In genomic region chr1:183049295-183049694, GRCm38 (mm10) we compare ENCODE assay signal across 10 mouse cellular contexts.
A peak's percentile ranks its signal among the peaks of the same experiment; 100 is the strongest.
DNase-seq lines count a peak whose midpoint lies in the region; ATAC-seq and TF ChIP-seq lines count a peak whose summit lies in the region.
"Had no signal": no experiment of that assay in that cellular context is flagged by ENCODE, and none has a peak within 500 bp of the region (broad histone marks: within the 10 kb centered on the region; RNA-seq: fewer than 3 reads in every experiment).

No protein-coding gene starts in this region.

- H3K79me2 ChIP-seq in myocyte (ENCODE audit: control insufficient read depth, insufficient read depth) = no peaks in the 10 kb centered on the region

- no peak overlapping the region for H3K27ac ChIP-seq in forebrain, embryonic 13.5 days
- H3K27ac ChIP-seq in forebrain, embryonic 15.5 days (replicated peaks) = no peak overlapping the region
- no peak overlapping the region for H3K27ac ChIP-seq in lung, embryonic 16.5 days (ENCODE audit: low read length)
- H3K27ac ChIP-seq in heart, postnatal 0 days (ENCODE audit: low read depth) = no peak overlapping the region

- no peak for DNase-seq in lung, adult 2 months
- peak; percentile 65 for DNase-seq in heart, postnatal 0 days (ENCODE audit: low spot score)
- no peak for DNase-seq in adrenal gland, postnatal 25 days
- DNase-seq in frontal cortex, postnatal 25 days (ENCODE audit: low spot score in 2 of 2) = no peak
- DNase-seq: cerebellum, adult 11-12 months; kidney, adult 2 months had no signal

- no peak for TF ChIP-seq CTCF in lung, adult 2 months (IDR thresholded peaks at IDR 0.05; ENCODE audit: insufficient read depth, low read length)
- no peak for TF ChIP-seq CTCF in heart, postnatal 0 days (IDR thresholded peaks at IDR 0.05; ENCODE audit: low read depth)

- no peak overlapping the region for H3ac ChIP-seq in myocyte (ENCODE audit: control insufficient read depth, insufficient read length)

- no peak overlapping the region for H3K4me2 ChIP-seq in forebrain, embryonic 13.5 days
- no peak overlapping the region for H3K4me2 ChIP-seq in forebrain, embryonic 15.5 days (replicated peaks)
- H3K4me2 ChIP-seq in lung, embryonic 16.5 days (ENCODE audit: low read depth, low read length) = no peak overlapping the region
- no peak overlapping the region for H3K4me2 ChIP-seq in heart, postnatal 0 days (ENCODE audit: low read depth, low read length)
- H3K4me2 ChIP-seq in myocyte (ENCODE audit: low read depth) = peak overlapping the region; percentile 24

- H3K36me3 ChIP-seq in forebrain, embryonic 13.5 days (ENCODE audit: poor library complexity, severe bottlenecking) = no peaks in the 10 kb centered on the region
- no peaks in the 10 kb centered on the region for H3K36me3 ChIP-seq in forebrain, embryonic 15.5 days
- H3K36me3 ChIP-seq in lung, embryonic 16.5 days (ENCODE audit: control insufficient read depth, insufficient read depth, low read length) = no peaks in the 10 kb centered on the region
- H3K36me3 ChIP-seq in heart, postnatal 0 days (replicated peaks; ENCODE audit: control insufficient read depth, insufficient read depth, low read length) = no peaks in the 10 kb centered on the region
- H3K36me3 ChIP-seq in myocyte (ENCODE audit: control insufficient read depth, insufficient read depth) = no peaks in the 10 kb centered on the region

- WGBS in forebrain, embryonic 13.5 days = 77% methylated on average over 6 of the region's 6 CpGs
- 73% methylated on average over 6 of the region's 6 CpGs for WGBS in forebrain, embryonic 15.5 days
- 59% methylated on average over 6 of the region's 6 CpGs for WGBS in lung, embryonic 16.5 days
- 76% methylated on average over 6 of the region's 6 CpGs for WGBS in lung, adult 2 months
- WGBS in heart, postnatal 0 days = 61% methylated on average over 6 of the region's 6 CpGs

- no peak; the same call in 1 of the 2 replicates for TF ChIP-seq EP300 in heart, postnatal 0 days (IDR thresholded peaks at IDR 0.05; ENCODE audit: low read depth)

- no peak overlapping the region for H3K4me3 ChIP-seq in forebrain, embryonic 13.5 days
- H3K4me3 ChIP-seq in forebrain, embryonic 15.5 days = no peak overlapping the region
- H3K4me3 ChIP-seq in lung, embryonic 16.5 days (ENCODE audit: low read length) = no peak overlapping the region
- H3K4me3 ChIP-seq in lung, adult 2 months (replicated peaks; ENCODE audit: extremely low read depth, low read depth, low read length) = no peak overlapping the region
- no peak overlapping the region for H3K4me3 ChIP-seq in heart, postnatal 0 days (ENCODE audit: low read depth, low read length)
- H3K4me3 ChIP-seq in myocyte = no peak overlapping the region

- peak; percentile 33; the same call in 1 of the 2 replicates for ATAC-seq in forebrain, embryonic 13.5 days
- ATAC-seq in forebrain, embryonic 15.5 days (replicated peaks) = no peak; the same call in 1 of the 2 replicates
- peak; percentile 7; the same call in 1 of the 2 replicates for ATAC-seq in lung, embryonic 16.5 days (ENCODE audit: low read depth)
- ATAC-seq in heart, postnatal 0 days (ENCODE audit: insufficient read depth, low read depth) = peak; percentile 64

- no peak for TF ChIP-seq POLR2A in lung, adult 2 months (IDR thresholded peaks at IDR 0.05; ENCODE audit: borderline replicate concordance, extremely low read depth, low read depth, low read length)
- TF ChIP-seq POLR2A in myocyte (IDR thresholded peaks at IDR 0.05; ENCODE audit: insufficient read length, low read depth) = no peak

- H3K9ac ChIP-seq in forebrain, embryonic 13.5 days = no peak overlapping the region
- no peak overlapping the region for H3K9ac ChIP-seq in forebrain, embryonic 15.5 days (replicated peaks)
- H3K9ac ChIP-seq in lung, embryonic 16.5 days (ENCODE audit: low read length) = no peak overlapping the region
- no peak overlapping the region for H3K9ac ChIP-seq in heart, postnatal 0 days (replicated peaks; ENCODE audit: low read depth, low read length)

- H3K9me3 ChIP-seq in forebrain, embryonic 13.5 days (replicated peaks) = no peaks in the 10 kb centered on the region
- H3K9me3 ChIP-seq in forebrain, embryonic 15.5 days = no peaks in the 10 kb centered on the region
- H3K9me3 ChIP-seq in lung, embryonic 16.5 days (ENCODE audit: control insufficient read depth, low read length) = no peaks in the 10 kb centered on the region
- no peaks in the 10 kb centered on the region for H3K9me3 ChIP-seq in heart, postnatal 0 days (replicated peaks; ENCODE audit: control insufficient read depth, low read length)

- peaks cover 30% of the 10 kb centered on the region for H3K4me1 ChIP-seq in forebrain, embryonic 13.5 days
- peaks cover 27% of the 10 kb centered on the region for H3K4me1 ChIP-seq in forebrain, embryonic 15.5 days
- peaks cover 18% of the 10 kb centered on the region for H3K4me1 ChIP-seq in lung, embryonic 16.5 days (replicated peaks; ENCODE audit: control insufficient read depth, insufficient read depth, low read length)
- H3K4me1 ChIP-seq in lung, adult 2 months (ENCODE audit: control insufficient read depth, insufficient read depth, low read length) = peaks cover 7% of the 10 kb centered on the region
- peaks cover 24% of the 10 kb centered on the region for H3K4me1 ChIP-seq in heart, postnatal 0 days (ENCODE audit: control insufficient read depth, insufficient read depth)

- H3K27me3 ChIP-seq in forebrain, embryonic 13.5 days = peaks cover 54% of the 10 kb centered on the region
- peaks cover 18% of the 10 kb centered on the region for H3K27me3 ChIP-seq in forebrain, embryonic 15.5 days
- peaks cover 9% of the 10 kb centered on the region; the same call in 1 of the 2 replicates for H3K27me3 ChIP-seq in lung, embryonic 16.5 days (ENCODE audit: control insufficient read depth, insufficient read depth, low read depth, low read length)
- no peaks in the 10 kb centered on the region for H3K27me3 ChIP-seq in heart, postnatal 0 days (ENCODE audit: control insufficient read depth, insufficient read depth, low read length)
- no peaks in the 10 kb centered on the region for H3K27me3 ChIP-seq in myocyte (ENCODE audit: control insufficient read depth, insufficient read depth, insufficient read length)

TF ChIP-seq in myocyte, 11 proteins besides CTCF, POLR2A, EP300 and RAD21:
- TF ChIP-seq MAX (IDR thresholded peaks at IDR 0.05; ENCODE audit: low read depth) (peak; percentile 37), SRF (IDR thresholded peaks at IDR 0.05; ENCODE audit: control insufficient read depth, insufficient read length, low read depth) (no peak), MYOG (IDR thresholded peaks at IDR 0.05; ENCODE audit: control insufficient read depth in 1 of 3, insufficient read depth in 1 of 3, insufficient read length in 2 of 3, low read depth in 2 of 3) (peak; percentile 81 to 98 (median 97)), TCF3 (IDR thresholded peaks at IDR 0.05; ENCODE audit: insufficient read length, low read depth) (peak; percentile 55), MYOD1 (IDR thresholded peaks at IDR 0.05; ENCODE audit: control insufficient read depth in 1 of 3, insufficient read length in 2 of 3, low read depth in 2 of 3) (peak; percentile 44 to 95 (median 94)), TCF12 (IDR thresholded peaks at IDR 0.05; ENCODE audit: insufficient read depth, poor library complexity, severe bottlenecking) (peak; percentile 83), CEBPB (IDR thresholded peaks at IDR 0.05; ENCODE audit: insufficient read depth, poor library complexity, severe bottlenecking) (no peak), E2F4 (IDR thresholded peaks at IDR 0.05; ENCODE audit: insufficient read depth) (no peak), USF1 (IDR thresholded peaks at IDR 0.05; ENCODE audit: low read depth) (peak; percentile 95), REST (IDR thresholded peaks at IDR 0.05; ENCODE audit: insufficient read depth, insufficient read length) (no peak), POLR2AphosphoS2 (IDR thresholded peaks at IDR 0.05; ENCODE audit: insufficient read length, low read depth) (no peak)
